Mouse (Mus musculus) spleen, postnatal 36 days (tissue): ENCODE data around the gene 1810010D01Rik.
A peak's percentile ranks its signal among the peaks of the same experiment; 100 is the strongest.

ENCODE experiments used
- DNase-seq, 2 experiments: peaks; one replicate each; pipeline ENCODE4 v3.0.0; 2022; ENCODE audit warnings: low spot score in 2 of 2, mixed read lengths in 1 of 2

Gene 1810010D01Rik

GRCm38 (mm10) chr7:145208006-145208405, at the start of gene 1810010D01Rik:
Gene 1810010D01Rik (minus strand): TSS chr7:145208119.
- DNase-seq = no peak

- DNase-seq = no peak
These were observed 48.2 kb upstream of the 1810010D01Rik start for GRCm38 (mm10) chr7:145256092-145256491.

GRCm38 (mm10) chr7:145253986-145254630, 46.2 kb upstream of the 1810010D01Rik start:
- no peak for DNase-seq

- peak; percentile 38 to 43 for DNase-seq
These were observed 45.0 kb upstream of the 1810010D01Rik start for GRCm38 (mm10) chr7:145252715-145253476.

GRCm38 (mm10) chr7:145250225-145250624, 42.3 kb upstream of the 1810010D01Rik start:
- no peak for DNase-seq

GRCm38 (mm10) chr7:145248911-145249310, 41.0 kb upstream of the 1810010D01Rik start:
- no peak for DNase-seq

GRCm38 (mm10) chr7:145242851-145243712, 35.2 kb upstream of the 1810010D01Rik start:
- peak; percentile 44 to 48 for DNase-seq

GRCm38 (mm10) chr7:145242028-145242427, 34.1 kb upstream of the 1810010D01Rik start:
- no peak for DNase-seq

- DNase-seq = no peak
These were observed 33.0 kb upstream of the 1810010D01Rik start for GRCm38 (mm10) chr7:145240929-145241328.

GRCm38 (mm10) chr7:145239736-145240505, 32.0 kb upstream of the 1810010D01Rik start:
- DNase-seq = no peak

- DNase-seq = no peak
These were observed 31.2 kb upstream of the 1810010D01Rik start for GRCm38 (mm10) chr7:145239145-145239544.

GRCm38 (mm10) chr7:145234841-145235790, 27.2 kb upstream of the 1810010D01Rik start:
- DNase-seq = no peak

GRCm38 (mm10) chr7:145231659-145232058, 23.7 kb upstream of the 1810010D01Rik start:
- DNase-seq = no peak

- DNase-seq = no peak
These were observed 18.7 kb upstream of the 1810010D01Rik start for GRCm38 (mm10) chr7:145226641-145227040.

GRCm38 (mm10) chr7:145225626-145226025, 17.7 kb upstream of the 1810010D01Rik start:
- no peak for DNase-seq

- no peak for DNase-seq
These were observed 14.1 kb upstream of the 1810010D01Rik start for GRCm38 (mm10) chr7:145221841-145222689.

- no peak for DNase-seq
These were observed 13.4 kb upstream of the 1810010D01Rik start for GRCm38 (mm10) chr7:145221346-145221745.

GRCm38 (mm10) chr7:145219420-145219831, 11.5 kb upstream of the 1810010D01Rik start:
- no peak for DNase-seq

- no peak for DNase-seq
These were observed 8.7 kb upstream of the 1810010D01Rik start for GRCm38 (mm10) chr7:145216591-145216990.
